Mouse (Mus musculus) lung, postnatal 0 days (tissue): ENCODE data around the gene Ttc16.

Source experiments
- CTCF ChIP-seq: IDR thresholded peaks from 2 replicates; pipeline ENCODE4 v1.5.1; 2016; ENCODE audit warnings: antibody characterized with exemption, mild to moderate bottlenecking
- EP300 ChIP-seq: IDR thresholded peaks from 2 replicates; pipeline ENCODE4 v1.6.1; 2016; ENCODE audit warnings: antibody characterized with exemption, mild to moderate bottlenecking, control low read depth

DNA sequence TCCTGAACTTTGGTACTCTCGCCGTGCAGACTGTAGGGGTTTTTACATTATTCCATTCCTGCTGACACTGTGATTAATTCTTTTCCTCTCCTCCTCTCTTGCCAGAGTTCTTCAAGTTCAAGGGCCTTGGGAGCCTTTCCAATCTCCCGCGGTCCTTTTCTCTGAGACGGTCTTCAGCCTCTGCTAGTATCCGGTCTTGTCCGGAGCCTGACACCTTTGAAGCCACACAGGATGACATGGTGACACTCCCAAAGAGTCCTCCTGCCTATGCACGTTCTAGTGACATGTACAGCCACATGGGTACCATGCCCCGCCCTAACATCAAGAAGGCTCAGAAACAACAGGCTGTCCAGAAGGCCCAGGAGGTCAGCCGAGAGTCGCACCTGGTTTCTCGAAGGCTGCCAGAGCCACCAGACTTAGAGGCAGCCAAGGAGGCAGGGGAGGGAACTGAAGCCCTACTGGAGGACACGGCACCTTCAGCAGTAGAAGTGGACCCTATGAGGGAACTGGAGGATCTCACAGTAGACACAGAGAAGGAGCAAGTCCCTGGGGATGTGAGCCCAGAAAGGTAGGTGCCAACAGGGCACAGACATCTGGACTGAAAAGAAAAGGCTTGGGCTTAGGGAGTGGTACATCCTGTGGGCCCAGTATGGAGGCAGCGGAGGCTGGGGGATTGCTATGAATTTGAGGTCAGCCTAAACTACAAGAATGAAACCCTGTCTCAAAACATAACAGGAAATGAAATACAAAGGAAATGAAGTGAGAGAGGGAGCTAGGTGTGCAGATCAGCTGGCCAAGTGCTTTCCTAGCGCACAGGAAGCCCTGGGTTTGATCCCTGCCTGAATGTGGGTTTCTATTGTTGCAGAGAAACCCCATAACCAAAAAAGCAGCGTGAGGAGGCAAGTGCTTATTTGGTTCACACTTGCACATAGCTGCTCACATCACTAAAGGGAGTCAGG is 50.3 kb downstream of the Ttc16 start:
- TF ChIP-seq CTCF (no peak), EP300 (no peak)
